In genomic region chr7:6659605-6660004, GRCm38 (mm10) we compare ENCODE assay signal across 9 mouse cellular contexts. TPM values are rescaled to one million over a fixed set of nuclear protein-coding genes. Genes with fewer than 3 reads are reported as not detected.
DNase-seq lines count a peak whose midpoint lies in the region; ATAC-seq lines count a peak whose summit lies in the region.
"Had no signal": no experiment of that assay in that cellular context is flagged by ENCODE, and none has a peak within 500 bp of the region (broad histone marks: within the 10 kb centered on the region; RNA-seq: fewer than 3 reads in every experiment).

No protein-coding gene starts in this region.

- H3K4me1 ChIP-seq in forebrain, embryonic 12.5 days: no peaks in the 10 kb centered on the region
- no peaks in the 10 kb centered on the region for H3K4me1 ChIP-seq in forebrain, embryonic 16.5 days (replicated peaks; ENCODE audit: control insufficient read depth, insufficient read depth, low read length)
- H3K4me1 ChIP-seq in midbrain, embryonic 11.5 days (ENCODE audit: control insufficient read depth, insufficient read depth, low read length): no peaks in the 10 kb centered on the region
- H3K4me1 ChIP-seq in midbrain, embryonic 10.5 days: no peaks in the 10 kb centered on the region
- H3K4me1 ChIP-seq: limb, embryonic 15.5 days had no signal

- H3K36me3 ChIP-seq in forebrain, embryonic 12.5 days (replicated peaks): no peaks in the 10 kb centered on the region
- H3K36me3 ChIP-seq in forebrain, embryonic 16.5 days (ENCODE audit: control insufficient read depth, insufficient read depth): no peaks in the 10 kb centered on the region
- no peaks in the 10 kb centered on the region for H3K36me3 ChIP-seq in midbrain, embryonic 11.5 days (ENCODE audit: control insufficient read depth, insufficient read depth, low read length)
- no peaks in the 10 kb centered on the region for H3K36me3 ChIP-seq in midbrain, embryonic 10.5 days
- H3K36me3 ChIP-seq: limb, embryonic 15.5 days had no signal

- 13% methylated on average over 2 of the region's 2 CpGs for WGBS in forebrain, embryonic 12.5 days
- WGBS in forebrain, embryonic 16.5 days: 13% methylated on average over 2 of the region's 2 CpGs
- WGBS in midbrain, embryonic 11.5 days: 29% methylated on average over 2 of the region's 2 CpGs
- WGBS in midbrain, embryonic 10.5 days: 15% methylated on average over 2 of the region's 2 CpGs

- no peaks in the 10 kb centered on the region for H3K9me3 ChIP-seq in forebrain, embryonic 12.5 days
- H3K9me3 ChIP-seq in forebrain, embryonic 16.5 days (ENCODE audit: control insufficient read depth, low read length): no peaks in the 10 kb centered on the region
- H3K9me3 ChIP-seq in midbrain, embryonic 11.5 days (ENCODE audit: control insufficient read depth, low read length): no peaks in the 10 kb centered on the region
- H3K9me3 ChIP-seq in midbrain, embryonic 10.5 days (replicated peaks): 0 out of 2 replicates have a peak, but pooled peaks cover 2% of the 10 kb centered on the region
- H3K9me3 ChIP-seq: limb, embryonic 15.5 days had no signal

- H3K9ac ChIP-seq in forebrain, embryonic 12.5 days: no peak overlapping the region
- H3K9ac ChIP-seq in forebrain, embryonic 16.5 days (replicated peaks; ENCODE audit: low read depth, low read length): no peak overlapping the region
- H3K9ac ChIP-seq in midbrain, embryonic 11.5 days (ENCODE audit: low read length): no peak overlapping the region
- H3K9ac ChIP-seq: limb, embryonic 15.5 days had no signal

- H3K27ac ChIP-seq in forebrain, embryonic 12.5 days: no peak overlapping the region
- H3K27ac ChIP-seq in forebrain, embryonic 16.5 days (ENCODE audit: low read length): no peak overlapping the region
- no peak overlapping the region for H3K27ac ChIP-seq in midbrain, embryonic 11.5 days (ENCODE audit: low read depth, low read length)
- H3K27ac ChIP-seq in midbrain, embryonic 10.5 days (replicated peaks): no peak overlapping the region
- H3K27ac ChIP-seq: limb, embryonic 15.5 days had no signal

- peak; percentile 94 for DNase-seq in midbrain, embryonic 11.5 days (ENCODE audit: low spot score, missing footprints)
- DNase-seq in midbrain, embryonic 10.5 days (ENCODE audit: low spot score): no peak
- peak; percentile 69 for DNase-seq in embryo, embryonic 10 days (ENCODE audit: low spot score)
- peak; percentile 32 to 46 for DNase-seq in kidney, postnatal 36 days
- peak; percentile 1 for DNase-seq in skeletal muscle tissue, adult 2 months (ENCODE audit: low read depth, low spot score)
- no peak for DNase-seq in spleen, adult 18-20 months

- no peaks in the 10 kb centered on the region for H3K27me3 ChIP-seq in forebrain, embryonic 12.5 days
- H3K27me3 ChIP-seq in forebrain, embryonic 16.5 days (replicated peaks; ENCODE audit: control insufficient read depth, insufficient read depth, low read length): no peaks in the 10 kb centered on the region
- H3K27me3 ChIP-seq in midbrain, embryonic 11.5 days (ENCODE audit: control insufficient read depth, insufficient read depth, low read length): no peaks in the 10 kb centered on the region
- no peaks in the 10 kb centered on the region for H3K27me3 ChIP-seq in midbrain, embryonic 10.5 days (ENCODE audit: low read depth, poor library complexity, severe bottlenecking)
- H3K27me3 ChIP-seq: limb, embryonic 15.5 days had no signal

- no peak overlapping the region for H3K4me2 ChIP-seq in forebrain, embryonic 12.5 days
- no peak overlapping the region for H3K4me2 ChIP-seq in forebrain, embryonic 16.5 days (ENCODE audit: low read length)
- no peak overlapping the region for H3K4me2 ChIP-seq in midbrain, embryonic 11.5 days
- H3K4me2 ChIP-seq: limb, embryonic 15.5 days had no signal

- no peak overlapping the region for H3K4me3 ChIP-seq in forebrain, embryonic 12.5 days (replicated peaks)
- no peak overlapping the region for H3K4me3 ChIP-seq in forebrain, embryonic 16.5 days (replicated peaks; ENCODE audit: low read length)
- no peak overlapping the region for H3K4me3 ChIP-seq in midbrain, embryonic 11.5 days (ENCODE audit: low read depth, low read length)
- no peak overlapping the region for H3K4me3 ChIP-seq in midbrain, embryonic 10.5 days
- H3K4me3 ChIP-seq: limb, embryonic 15.5 days had no signal

- peak; percentile 51; the same call in 1 of the 2 replicates for ATAC-seq in forebrain, embryonic 12.5 days (ENCODE audit: low FRiP score)
- no peak for ATAC-seq in forebrain, embryonic 16.5 days
- ATAC-seq in midbrain, embryonic 11.5 days (ENCODE audit: low FRiP score): peak; percentile 73

RNA-seq across cellular contexts. Expression of gene Zim1, which starts 36.6 kb away (rescaled TPM):
- polyA plus RNA-seq in forebrain, embryonic 12.5 days (2016; fragmentation: Nextera tagmentation; extraction: Ambion mirVana): 0.80 and 1.1 TPM in 2 replicates
- polyA plus RNA-seq in forebrain, embryonic 16.5 days (2015; fragmentation: Nextera tagmentation; extraction: Ambion mirVana): 2.7 and 4.1 TPM in 2 replicates
- 0.93 and 1.6 TPM in 2 replicates for polyA plus RNA-seq in midbrain, embryonic 11.5 days (2014; fragmentation: Nextera tagmentation; extraction: Ambion mirVana)
- polyA plus RNA-seq in midbrain, embryonic 10.5 days (2016; fragmentation: Nextera tagmentation; extraction: Ambion mirVana): 0.48 and 0.86 TPM in 2 replicates

Comparison
In these comparisons a context has a peak if more than half of its experiments do, and no peak if none do; other contexts are left out.
1. DNase-seq: peak in midbrain, embryonic 11.5 days (single experiment), embryo, embryonic 10 days (single experiment), kidney, postnatal 36 days (2 of 2) and skeletal muscle tissue, adult 2 months (single experiment); none in midbrain, embryonic 10.5 days (single experiment) and spleen, adult 18-20 months (0 of 2).